Mouse (Mus musculus) embryonic facial prominence, embryonic 10.5 days (tissue): Measurements from ENCODE around the gene Afdn. TPM values are rescaled to one million over a fixed set of nuclear protein-coding genes. Genes with fewer than 3 reads are reported as not detected.

ENCODE experiments used
- DNase-seq: peaks from one replicate; pipeline ENCODE4 v3.0.0-alpha.2; 2017; ENCODE audit warnings: low spot score
- H3K27ac ChIP-seq: fragments of 300-500 bp; sonication (generic); replicated peaks from 2 replicates; pipeline ENCODE4 v1.5.1; 2016; ENCODE audit warnings: mild to moderate bottlenecking
- H3K27me3 ChIP-seq: fragments of 300-500 bp; sonication (generic); replicated peaks from 2 replicates; pipeline ENCODE4 v1.6.1; 2016; ENCODE audit warnings: low read depth, mild to moderate bottlenecking; ENCODE audit not compliant: poor library complexity, severe bottlenecking
- H3K36me3 ChIP-seq: fragments of 300-500 bp; sonication (generic); replicated peaks from 2 replicates; pipeline ENCODE4 v1.6.1; 2016; ENCODE audit warnings: mild to moderate bottlenecking, moderate library complexity
- H3K4me1 ChIP-seq: fragments of 300-500 bp; sonication (generic); 2 replicates; pipeline ENCODE4 v1.6.1; 2016
- H3K4me3 ChIP-seq: fragments of 300-500 bp; sonication (generic); 2 replicates; pipeline ENCODE4 v1.5.1; 2016; ENCODE audit warnings: mild to moderate bottlenecking, moderate library complexity
- H3K9me3 ChIP-seq: fragments of 300-500 bp; sonication (generic); 2 replicates; pipeline ENCODE4 v1.6.1; 2016; ENCODE audit warnings: mild to moderate bottlenecking
- WGBS: fragments of 180-500 bp; shearing (Covaris S2); methylation state at CpG from one replicate; pipeline ENCODE4 v1.1.7; 2016; 5-methylcytosine and 5-hydroxymethylcytosine counted together
- polyA plus RNA-seq: library from polyadenylated mRNA; unstranded; fragments of >200 nt; fragmentation: Nextera tagmentation; extraction: Ambion mirVana; gene quantifications from 2 replicates; pipeline ENCODE4 v1.2.1, GENCODE M21; 2016

Gene Afdn
- 61.0 and 64.8 TPM in 2 replicates for polyA plus RNA-seq

GRCm38 (mm10) chr17:13759853-13760627 is at the start of gene Afdn:
Gene Afdn, plus strand, starts transcription at chr17:13760539.
- peaks cover 23% of the 10 kb centered on the region for H3K4me1 ChIP-seq
- WGBS: 8% methylated on average over 108 of the region's 108 CpGs
- H3K27me3 ChIP-seq: 0 out of 2 replicates have a peak, but pooled peaks cover 12% of the 10 kb centered on the region
- H3K4me3 ChIP-seq: peak within 1 kb of the TSS; percentile 92
- no peaks in the 10 kb centered on the region for H3K36me3 ChIP-seq
- DNase-seq: peak; percentile 89
- H3K9me3 ChIP-seq: no peaks in the 10 kb centered on the region
- peak within 1 kb of the TSS; percentile 91 for H3K27ac ChIP-seq

- Histone ChIP-seq H3K36me3 (no peaks in the 10 kb centered on the region), H3K27ac (no peak overlapping the region), H3K4me3 (no peak overlapping the region), H3K9me3 (no peaks in the 10 kb centered on the region), H3K4me1 (peaks cover 5% of the 10 kb centered on the region; the same call in 1 of the 2 replicates), H3K27me3 (0 out of 2 replicates have a peak, but pooled peaks cover 8% of the 10 kb centered on the region)
- 68% methylated on average over 5 of the region's 5 CpGs for WGBS
- no peak for DNase-seq
These were observed 49.2 kb upstream of the Afdn start for GRCm38 (mm10) chr17:13711173-13711572.

- 81% methylated on average over 6 of the region's 6 CpGs for WGBS
- Histone ChIP-seq H3K36me3 (no peaks in the 10 kb centered on the region), H3K27ac (no peak overlapping the region), H3K4me1 (peaks cover 5% of the 10 kb centered on the region; the same call in 1 of the 2 replicates), H3K9me3 (no peaks in the 10 kb centered on the region), H3K27me3 (0 out of 2 replicates have a peak, but pooled peaks cover 8% of the 10 kb centered on the region), H3K4me3 (no peak overlapping the region)
- DNase-seq: no peak
These were observed 48.2 kb upstream of the Afdn start for GRCm38 (mm10) chr17:13712116-13712515.

- WGBS: 90% methylated on average over 3 of the region's 3 CpGs
- Histone ChIP-seq H3K27ac (no peak overlapping the region), H3K4me1 (peaks cover 5% of the 10 kb centered on the region; the same call in 1 of the 2 replicates), H3K9me3 (no peaks in the 10 kb centered on the region), H3K36me3 (no peaks in the 10 kb centered on the region), H3K4me3 (no peak overlapping the region), H3K27me3 (0 out of 2 replicates have a peak, but pooled peaks cover 7% of the 10 kb centered on the region)
- DNase-seq: no peak
These were observed 47.8 kb upstream of the Afdn start for GRCm38 (mm10) chr17:13712518-13712917.

GRCm38 (mm10) chr17:13714128-13714527 is 46.2 kb upstream of the Afdn start:
- peaks cover 5% of the 10 kb centered on the region; the same call in 1 of the 2 replicates for H3K4me1 ChIP-seq
- no peaks in the 10 kb centered on the region for H3K9me3 ChIP-seq
- no peak for DNase-seq
- no peak overlapping the region for H3K4me3 ChIP-seq
- H3K27ac ChIP-seq: no peak overlapping the region
- WGBS: 90% methylated on average over 4 of the region's 4 CpGs
- no peaks in the 10 kb centered on the region for H3K36me3 ChIP-seq
- no peaks in the 10 kb centered on the region for H3K27me3 ChIP-seq

- H3K9me3 ChIP-seq: no peaks in the 10 kb centered on the region
- DNase-seq: no peak
- H3K27me3 ChIP-seq: no peaks in the 10 kb centered on the region
- H3K36me3 ChIP-seq: no peaks in the 10 kb centered on the region
- 67% methylated on average over 4 of the region's 4 CpGs for WGBS
- H3K27ac ChIP-seq: no peak overlapping the region
- H3K4me3 ChIP-seq: no peak overlapping the region
- peaks cover 5% of the 10 kb centered on the region; the same call in 1 of the 2 replicates for H3K4me1 ChIP-seq
These were observed 45.7 kb upstream of the Afdn start for GRCm38 (mm10) chr17:13714654-13715053.

- H3K9me3 ChIP-seq: no peaks in the 10 kb centered on the region
- H3K27me3 ChIP-seq: no peaks in the 10 kb centered on the region
- H3K36me3 ChIP-seq: no peaks in the 10 kb centered on the region
- no peak for DNase-seq
- H3K4me3 ChIP-seq: no peak overlapping the region
- WGBS: 79% methylated on average over 9 of the region's 9 CpGs
- no peak overlapping the region; the same call in 1 of the 2 replicates for H3K27ac ChIP-seq
- H3K4me1 ChIP-seq: peaks cover 5% of the 10 kb centered on the region; the same call in 1 of the 2 replicates
These were observed 44.8 kb upstream of the Afdn start for GRCm38 (mm10) chr17:13715511-13715910.

- Histone ChIP-seq H3K36me3 (no peaks in the 10 kb centered on the region), H3K9me3 (no peaks in the 10 kb centered on the region), H3K27ac (no peak overlapping the region), H3K27me3 (no peaks in the 10 kb centered on the region), H3K4me3 (no peak overlapping the region), H3K4me1 (peaks cover 5% of the 10 kb centered on the region; the same call in 1 of the 2 replicates)
- 72% methylated on average over 6 of the region's 6 CpGs for WGBS
- no peak for DNase-seq
These were observed 44.0 kb upstream of the Afdn start for GRCm38 (mm10) chr17:13716336-13716735.

GRCm38 (mm10) chr17:13717428-13717827 is 42.9 kb upstream of the Afdn start:
- no peak for DNase-seq
- Histone ChIP-seq H3K36me3 (no peaks in the 10 kb centered on the region), H3K4me1 (peaks cover 10% of the 10 kb centered on the region; the same call in 1 of the 2 replicates), H3K27ac (no peak overlapping the region), H3K4me3 (no peak overlapping the region), H3K27me3 (no peaks in the 10 kb centered on the region), H3K9me3 (no peaks in the 10 kb centered on the region)
- 95% methylated on average over 11 of the region's 11 CpGs for WGBS

GRCm38 (mm10) chr17:13720187-13720586 is 40.2 kb upstream of the Afdn start:
- DNase-seq: no peak
- H3K36me3 ChIP-seq: no peaks in the 10 kb centered on the region
- 90% methylated on average over 5 of the region's 5 CpGs for WGBS
- H3K27ac ChIP-seq: no peak overlapping the region
- no peaks in the 10 kb centered on the region for H3K9me3 ChIP-seq
- no peaks in the 10 kb centered on the region for H3K27me3 ChIP-seq
- H3K4me1 ChIP-seq: peaks cover 22% of the 10 kb centered on the region
- H3K4me3 ChIP-seq: no peak overlapping the region

- DNase-seq: no peak
- Histone ChIP-seq H3K4me1 (peaks cover 17% of the 10 kb centered on the region), H3K27ac (no peak overlapping the region), H3K9me3 (no peaks in the 10 kb centered on the region), H3K4me3 (no peak overlapping the region), H3K36me3 (no peaks in the 10 kb centered on the region), H3K27me3 (no peaks in the 10 kb centered on the region)
- WGBS: 81% methylated on average over 2 of the region's 2 CpGs
These were observed 39.0 kb upstream of the Afdn start for GRCm38 (mm10) chr17:13721372-13721771.

- DNase-seq: no peak
These were observed 37.9 kb upstream of the Afdn start for GRCm38 (mm10) chr17:13722434-13722833.

GRCm38 (mm10) chr17:13725004-13725550 is 35.3 kb upstream of the Afdn start:
- no peaks in the 10 kb centered on the region for H3K36me3 ChIP-seq
- H3K27me3 ChIP-seq: no peaks in the 10 kb centered on the region
- H3K27ac ChIP-seq: no peak overlapping the region
- DNase-seq: no peak
- H3K4me1 ChIP-seq: peaks cover 17% of the 10 kb centered on the region
- WGBS: 74% methylated on average over 4 of the region's 4 CpGs
- H3K9me3 ChIP-seq: no peaks in the 10 kb centered on the region
- H3K4me3 ChIP-seq: no peak overlapping the region

More at GRCm38 (mm10) chr17:13722434-13722833, 37.9 kb upstream of the Afdn start:
- no peaks in the 10 kb centered on the region for H3K9me3 ChIP-seq
- H3K4me3 ChIP-seq: no peak overlapping the region
- H3K27me3 ChIP-seq: no peaks in the 10 kb centered on the region
- no peak overlapping the region for H3K27ac ChIP-seq
- peaks cover 17% of the 10 kb centered on the region for H3K4me1 ChIP-seq
- no peaks in the 10 kb centered on the region for H3K36me3 ChIP-seq
- WGBS: 32% methylated on average over 2 of the region's 2 CpGs
